Mouse (Mus musculus) stomach, postnatal 0 days (tissue): ENCODE results near the gene AL732309.1.

Source experiments
- CTCF ChIP-seq: IDR thresholded peaks from 2 replicates; pipeline ENCODE4 v1.5.1; 2016; ENCODE audit warnings: antibody characterized with exemption, low read depth, mild to moderate bottlenecking, moderate library complexity
- EP300 ChIP-seq: optimal IDR thresholded peaks from 2 replicates; pipeline ENCODE3; 2016; ENCODE audit warnings: antibody characterized with exemption

- TF ChIP-seq CTCF (no peak), EP300 (no peak)
Measured at GRCm38 (mm10) chr2:25244144-25244543, 2.5 kb downstream of the AL732309.1 start.
